Mouse (Mus musculus): ENCODE measurements around the gene Foxp1. TPM values are rescaled to one million over a fixed set of nuclear protein-coding genes. Genes with fewer than 3 reads are reported as not detected.

Foxp1 gene
- total and polyA plus RNA-seq, 3 experiments = 16.1 to 42.0 TPM; not detected in 1

DNA sequence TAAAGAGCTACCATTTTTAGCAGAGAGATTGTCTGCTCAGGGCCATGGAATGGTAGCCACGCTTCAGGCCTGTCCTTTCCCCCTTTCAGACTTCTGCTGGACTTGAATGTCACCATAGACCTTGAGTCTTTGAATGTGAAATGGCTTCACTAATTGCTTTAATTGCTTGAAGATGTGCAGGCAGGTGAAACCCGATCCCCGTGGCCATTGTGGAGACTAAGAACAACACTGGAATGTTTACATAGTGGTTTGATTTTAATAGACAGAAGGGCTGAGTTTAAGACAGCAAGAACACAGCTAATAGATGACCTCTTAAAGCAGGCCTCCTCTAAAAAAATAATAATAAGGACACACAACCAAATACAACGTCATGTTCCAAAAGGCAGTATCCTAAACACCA lies 422.7 kb downstream of the Foxp1 start:
- H3K4me3 ChIP-seq (ENCODE audit: control insufficient read depth in 1 of 2, insufficient read depth in 1 of 2, low read depth in 2 of 2, low read length in 2 of 2) = no peak overlapping the region
- no peak overlapping the region for H3K9ac ChIP-seq (ENCODE audit: control insufficient read depth, low read depth, low read length, poor library complexity, severe bottlenecking)
- H3K27me3 ChIP-seq (ENCODE audit: control insufficient read depth in 1 of 2, insufficient read depth in 2 of 2, low read length in 2 of 2) = no peaks in the 10 kb centered on the region
- H3K36me3 ChIP-seq (ENCODE audit: control insufficient read depth in 1 of 2, insufficient read depth in 2 of 2, low read length in 2 of 2) = peaks cover 0 to 3% of the 10 kb centered on the region in 2 experiments; a peak in 1 of 4 replicates
- no peaks in the 10 kb centered on the region for H3K4me1 ChIP-seq (ENCODE audit: control insufficient read depth in 1 of 2, insufficient read depth in 2 of 2, low read length in 2 of 2)
- no peak for DNase-seq (ENCODE audit: low read depth, low spot score)
- no peak overlapping the region for H3K27ac ChIP-seq (ENCODE audit: control insufficient read depth, low read depth, low read length)
- H3K9me3 ChIP-seq (replicated peaks; ENCODE audit: insufficient read depth, low read length) = no peaks in the 10 kb centered on the region
- H3K79me2 ChIP-seq (ENCODE audit: control insufficient read depth, insufficient read depth, low read length, poor library complexity) = no peaks in the 10 kb centered on the region; the same call in 1 of the 2 replicates
- TF ChIP-seq CHD2 (IDR thresholded peaks at IDR 0.05; ENCODE audit: low read length) = no peak
- no peak for TF ChIP-seq ZMIZ1 (IDR thresholded peaks at IDR 0.05; ENCODE audit: low read depth, low read length)
- no peak for TF ChIP-seq USF2 (IDR thresholded peaks at IDR 0.05; ENCODE audit: borderline replicate concordance in 1 of 2, insufficient read depth in 1 of 2, low read depth in 1 of 2, low read length in 2 of 2)
- no peak for TF ChIP-seq UBTF (IDR thresholded peaks at IDR 0.05; ENCODE audit: borderline replicate concordance, insufficient read depth, low read depth, low read length)
- TF ChIP-seq RAD21 (IDR thresholded peaks at IDR 0.05; ENCODE audit: low read depth, low read length) = no peak

DNA sequence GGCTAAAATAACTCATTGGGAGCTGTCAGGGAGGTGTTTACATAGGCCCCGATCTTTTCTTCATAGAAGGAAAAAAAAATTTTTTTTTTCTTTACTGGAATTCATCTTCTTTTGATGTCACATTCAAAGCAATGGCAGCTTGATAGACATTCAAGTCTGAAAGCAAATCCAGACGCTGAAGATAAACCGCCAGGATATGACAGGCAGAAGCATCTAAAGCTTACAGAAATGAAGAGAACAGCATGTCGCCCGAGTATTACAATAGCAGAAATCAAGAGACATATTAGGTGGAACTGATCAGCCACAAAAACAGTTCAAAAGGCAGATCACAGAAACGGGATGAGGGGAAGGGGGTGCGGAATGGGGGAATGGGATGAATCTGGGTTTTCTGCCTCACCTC lies 425.3 kb downstream of the Foxp1 start:
- H3K27ac ChIP-seq (ENCODE audit: control insufficient read depth, low read depth, low read length) = no peak overlapping the region
- no peak for DNase-seq (ENCODE audit: low read depth, low spot score)

DNA sequence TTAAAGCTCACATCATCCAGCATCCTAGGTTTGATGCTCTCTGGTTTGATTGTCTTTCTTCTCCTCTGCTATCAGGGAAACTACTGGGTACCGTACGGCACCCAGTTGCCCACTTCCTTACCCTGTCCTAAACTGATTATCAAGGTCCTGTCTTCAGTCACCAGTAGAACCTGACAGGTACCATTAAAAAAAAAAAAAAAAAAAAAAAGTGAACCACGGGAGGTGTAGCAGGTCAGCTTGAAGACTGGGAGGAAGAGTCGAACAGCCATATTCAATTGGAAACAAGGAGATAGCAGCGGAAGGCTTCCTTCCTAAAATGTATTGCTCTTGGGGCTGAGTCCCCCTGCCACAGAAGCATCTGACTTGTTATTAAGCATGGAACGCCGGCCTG lies 425.8 kb downstream of the Foxp1 start:
- H3K27ac ChIP-seq (ENCODE audit: control insufficient read depth, low read depth, low read length) = peak overlapping the region; percentile 91; the same call in 1 of the 2 replicates

More for the DNA sequence above, 425.3 kb downstream of the Foxp1 start:
- H3K9ac ChIP-seq (ENCODE audit: control insufficient read depth, low read depth, low read length, poor library complexity, severe bottlenecking) = no peak overlapping the region
- TF ChIP-seq E2F4 (IDR thresholded peaks at IDR 0.05; ENCODE audit: borderline replicate concordance, low read depth, low read length) (no peak), ZNF384 (IDR thresholded peaks at IDR 0.05; ENCODE audit: low read depth, low read length) (no peak)
- no peak overlapping the region for H3K4me3 ChIP-seq (ENCODE audit: control insufficient read depth in 1 of 2, insufficient read depth in 1 of 2, low read depth in 2 of 2, low read length in 2 of 2)
- H3K27me3 ChIP-seq (ENCODE audit: control insufficient read depth in 1 of 2, insufficient read depth in 2 of 2, low read length in 2 of 2) = no peaks in the 10 kb centered on the region
- H3K36me3 ChIP-seq (ENCODE audit: control insufficient read depth in 1 of 2, insufficient read depth in 2 of 2, low read length in 2 of 2) = peaks cover 0 to 11% of the 10 kb centered on the region in 2 experiments; a peak in 2 of 4 replicates
- peaks cover 0 to 9% of the 10 kb centered on the region in 2 experiments; a peak in 2 of 4 replicates for H3K4me1 ChIP-seq (ENCODE audit: control insufficient read depth in 1 of 2, insufficient read depth in 2 of 2, low read length in 2 of 2)
- H3K79me2 ChIP-seq (ENCODE audit: control insufficient read depth, insufficient read depth, low read length, poor library complexity) = peaks cover 3% of the 10 kb centered on the region
- no peaks in the 10 kb centered on the region for H3K9me3 ChIP-seq (replicated peaks; ENCODE audit: insufficient read depth, low read length)

More for the DNA sequence above, 425.8 kb downstream of the Foxp1 start:
- no peak for TF ChIP-seq ETS1 (IDR thresholded peaks at IDR 0.05; ENCODE audit: low read depth, low read length)
- TF ChIP-seq GABPA (IDR thresholded peaks at IDR 0.05; ENCODE audit: low read depth, low read length) = no peak
- TF ChIP-seq EP300 (IDR thresholded peaks at IDR 0.05; ENCODE audit: low read depth in 1 of 2, low read length in 2 of 2) = 0 out of 4 replicates have a peak, but pooled peaks of 1 of the 2 experiments have one; percentile 10
- no peak for TF ChIP-seq KAT2A (conservative IDR thresholded peaks at IDR 0.05; ENCODE audit: low read depth, low read length)
- TF ChIP-seq POLR2A (IDR thresholded peaks at IDR 0.05; ENCODE audit: control insufficient read depth in 1 of 2, insufficient read depth in 1 of 2, low read depth in 1 of 2, low read length in 2 of 2, poor library complexity in 1 of 2) = no peak
- no peak for TF ChIP-seq SIN3A (IDR thresholded peaks at IDR 0.05; ENCODE audit: low read length)
- no peak for TF ChIP-seq TAL1 (IDR thresholded peaks at IDR 0.05; ENCODE audit: low read length)
- TF ChIP-seq RCOR1 (IDR thresholded peaks at IDR 0.05; ENCODE audit: low read depth, low read length) = no peak
- TF ChIP-seq MYC (IDR thresholded peaks at IDR 0.05; ENCODE audit: low read depth, low read length) = no peak
- TF ChIP-seq ZNF384 (IDR thresholded peaks at IDR 0.05; ENCODE audit: low read depth, low read length) = peak; percentile 71
- TF ChIP-seq SMC3 (IDR thresholded peaks at IDR 0.05; ENCODE audit: low read depth, low read length) = no peak
- TF ChIP-seq TCF12 (IDR thresholded peaks at IDR 0.05; ENCODE audit: low read depth, low read length) = no peak
- TF ChIP-seq GATA1 (IDR thresholded peaks at IDR 0.05; ENCODE audit: low read depth, low read length) = no peak
- TF ChIP-seq ZKSCAN1 (IDR thresholded peaks at IDR 0.05; ENCODE audit: low read depth, low read length) = no peak
- TF ChIP-seq CHD2 (IDR thresholded peaks at IDR 0.05; ENCODE audit: low read length) = no peak
- Histone ChIP-seq H3K4me3 (ENCODE audit: control insufficient read depth in 1 of 2, insufficient read depth in 1 of 2, low read depth in 2 of 2, low read length in 2 of 2) (no peak overlapping the region), H3K27me3 (ENCODE audit: control insufficient read depth in 1 of 2, insufficient read depth in 2 of 2, low read length in 2 of 2) (no peaks in the 10 kb centered on the region), H3K9ac (ENCODE audit: control insufficient read depth, low read depth, low read length, poor library complexity, severe bottlenecking) (no peak overlapping the region), H3K9me3 (replicated peaks; ENCODE audit: insufficient read depth, low read length) (no peaks in the 10 kb centered on the region), H3K36me3 (ENCODE audit: control insufficient read depth in 1 of 2, insufficient read depth in 2 of 2, low read length in 2 of 2) (peaks cover 0 to 13% of the 10 kb centered on the region in 2 experiments; a peak in 2 of 4 replicates), H3K79me2 (ENCODE audit: control insufficient read depth, insufficient read depth, low read length, poor library complexity) (peaks cover 3% of the 10 kb centered on the region), H3K4me1 (ENCODE audit: control insufficient read depth in 1 of 2, insufficient read depth in 2 of 2, low read length in 2 of 2) (peaks cover 0 to 12% of the 10 kb centered on the region in 2 experiments; a peak in 2 of 4 replicates)
- DNase-seq (ENCODE audit: low read depth, low spot score) = no peak

Data from MEL (cell line).